Mouse (Mus musculus): ENCODE measurements at regions not wholly inside any gene's neighbourhood (a gene's known extent, or its start where the extent isn't known, plus 50 kb on each side); places are given as distances from the start of the nearest gene placed in this dataset.
A peak's percentile ranks its signal among the peaks of the same experiment; 100 is the strongest.

GRCm38 (mm10) chr10:99639022-99639421 is 120.4 kb downstream of the Csl start:
- DNase-seq (ENCODE audit: low spot score): no peak

GRCm38 (mm10) chr10:99639469-99639868 is 120.0 kb downstream of the Csl start:
- no peak for DNase-seq (ENCODE audit: low spot score)

GRCm38 (mm10) chr10:99641784-99642183 is 117.7 kb downstream of the Csl start:
- peak; percentile 22 for DNase-seq (ENCODE audit: low spot score)

- DNase-seq (ENCODE audit: low spot score): no peak
Observed at GRCm38 (mm10) chr10:99642201-99642827, 117.1 kb downstream of the Csl start.

- no peak for DNase-seq (ENCODE audit: low spot score)
Observed at GRCm38 (mm10) chr10:99644981-99645380, 114.5 kb downstream of the Csl start.

GRCm38 (mm10) chr10:99652011-99652410 is 107.4 kb downstream of the Csl start:
- no peak for DNase-seq (ENCODE audit: low spot score)

GRCm38 (mm10) chr10:99654284-99654683 is 105.2 kb downstream of the Csl start:
- no peak for DNase-seq (ENCODE audit: low spot score)

GRCm38 (mm10) chr10:99676557-99677098 is 82.8 kb downstream of the Csl start:
- DNase-seq (ENCODE audit: low spot score): no peak

- DNase-seq (ENCODE audit: low spot score): no peak
Observed at GRCm38 (mm10) chr10:99678096-99678495, 81.4 kb downstream of the Csl start.

- no peak for DNase-seq (ENCODE audit: low spot score)
Observed at GRCm38 (mm10) chr10:99679813-99680212, 79.6 kb downstream of the Csl start.

- DNase-seq (ENCODE audit: low spot score): no peak
Observed at GRCm38 (mm10) chr10:99681932-99682331, 77.5 kb downstream of the Csl start.

- no peak for DNase-seq (ENCODE audit: low spot score)
Observed at GRCm38 (mm10) chr10:99682350-99682749, 77.1 kb downstream of the Csl start.

- DNase-seq (ENCODE audit: low spot score): no peak
Observed at GRCm38 (mm10) chr10:99683310-99683709, 76.1 kb downstream of the Csl start.

GRCm38 (mm10) chr10:99685911-99686310 is 73.5 kb downstream of the Csl start:
- DNase-seq (ENCODE audit: low spot score): no peak

GRCm38 (mm10) chr10:99687011-99687410 is 72.4 kb downstream of the Csl start:
- DNase-seq (ENCODE audit: low spot score): no peak

GRCm38 (mm10) chr10:99697696-99698095 is 61.8 kb downstream of the Csl start:
- DNase-seq (ENCODE audit: low spot score): no peak

- DNase-seq (ENCODE audit: low spot score): no peak
Observed at GRCm38 (mm10) chr10:99699498-99699897, 60.0 kb downstream of the Csl start.

- DNase-seq (ENCODE audit: low spot score): no peak
Observed at GRCm38 (mm10) chr10:99700052-99700777, 59.2 kb downstream of the Csl start.

All from thymus, postnatal 0 days (tissue).